Mouse (Mus musculus) left cerebral cortex, postnatal 25 days (tissue): ENCODE measurements at regions not wholly inside any gene's neighbourhood (a gene's known extent, or its start where the extent isn't known, plus 50 kb on each side); places are given as distances from the start of the nearest gene placed in this dataset.
"Not testable (repeated sequence)": the region's sequence is repeated elsewhere in the genome, so short reads cannot be mapped to it uniquely, and the experiment has no call there.

Source experiments
- DNase-seq, 2 experiments: peaks; one replicate each; pipeline ENCODE4 v3.0.0; 2022; ENCODE audit warnings: low spot score in 2 of 2, mixed read lengths in 1 of 2
- intact Hi-C: fragments of 180-260 bp; cut with DNase I; formaldehyde crosslinking; loops from one replicate; pipeline ENCODE4 v1.15.1; 2025

GRCm38 (mm10) chr3:7079073-7079472 is 458.8 kb upstream of the 1700008P02Rik start:
- DNase-seq = no peak
- intact Hi-C loops = no loop called here

GRCm38 (mm10) chr3:7076850-7077249 is 456.6 kb upstream of the 1700008P02Rik start:
- no peak for DNase-seq

GRCm38 (mm10) chr3:7074488-7074887 is 454.2 kb upstream of the 1700008P02Rik start:
- DNase-seq = peak in 1 of 2 experiments; percentile 8
- intact Hi-C loops = no loop called here

More at GRCm38 (mm10) chr3:7076850-7077249, 456.6 kb upstream of the 1700008P02Rik start:
- intact Hi-C loops = no loop called here

GRCm38 (mm10) chr3:7041372-7042057 is 421.3 kb upstream of the 1700008P02Rik start:
- intact Hi-C loops = no loop called here
- DNase-seq = no peak

GRCm38 (mm10) chr3:7035833-7036232 is 415.6 kb upstream of the 1700008P02Rik start:
- DNase-seq = no peak
- intact Hi-C loops = no loop called here

- intact Hi-C loops = no loop called here
- peak; percentile 44 to 64 for DNase-seq
These were observed 407.6 kb upstream of the 1700008P02Rik start for GRCm38 (mm10) chr3:7027845-7028244.

- intact Hi-C loops = no loop called here
- no peak for DNase-seq
These were observed 394.2 kb upstream of the 1700008P02Rik start for GRCm38 (mm10) chr3:7014345-7014973.

- intact Hi-C loops = no loop called here
- no peak for DNase-seq
These were observed 393.3 kb upstream of the 1700008P02Rik start for GRCm38 (mm10) chr3:7013516-7013915.

- DNase-seq = peak; percentile 8 to 12
- intact Hi-C loops = no loop called here
These were observed 390.2 kb upstream of the 1700008P02Rik start for GRCm38 (mm10) chr3:7010294-7011087.

GRCm38 (mm10) chr3:7008671-7009217 is 388.5 kb upstream of the 1700008P02Rik start:
- intact Hi-C loops = no loop called here
- no peak for DNase-seq

GRCm38 (mm10) chr3:7007811-7008359 is 387.6 kb upstream of the 1700008P02Rik start:
- no peak for DNase-seq
- intact Hi-C loops = no loop called here

GRCm38 (mm10) chr3:6991735-6992134 is 371.5 kb upstream of the 1700008P02Rik start:
- intact Hi-C loops, DNase-seq: not testable (repeated sequence)

- DNase-seq = no peak
- intact Hi-C loops = no loop called here
These were observed 364.7 kb upstream of the 1700008P02Rik start for GRCm38 (mm10) chr3:6984918-6985317.

GRCm38 (mm10) chr3:6957681-6958080 is 337.4 kb upstream of the 1700008P02Rik start:
- intact Hi-C loops = no loop called here
- DNase-seq = no peak

GRCm38 (mm10) chr3:6932535-6933103 is 312.4 kb upstream of the 1700008P02Rik start:
- no peak for DNase-seq
- intact Hi-C loops = no loop called here

GRCm38 (mm10) chr3:6926737-6927136 is 306.5 kb upstream of the 1700008P02Rik start:
- intact Hi-C loops = no loop called here
- no peak for DNase-seq

GRCm38 (mm10) chr3:6922647-6923046 is 302.4 kb upstream of the 1700008P02Rik start:
- intact Hi-C loops, DNase-seq: not testable (repeated sequence)

GRCm38 (mm10) chr3:6920253-6920652 is 300.0 kb upstream of the 1700008P02Rik start:
- intact Hi-C loops = no loop called here
- no peak for DNase-seq

- no peak for DNase-seq
- intact Hi-C loops = no loop called here
These were observed 267.7 kb upstream of the 1700008P02Rik start for GRCm38 (mm10) chr3:6887936-6888335.
